Mouse (Mus musculus) urinary bladder, adult 18-20 months (tissue): ENCODE measurements at regions not wholly inside any gene's neighbourhood (a gene's known extent, or its start where the extent isn't known, plus 50 kb on each side); places are given as distances from the start of the nearest gene placed in this dataset.
"Not testable (repeated sequence)": the region's sequence is repeated elsewhere in the genome, so short reads cannot be mapped to it uniquely, and the experiment has no call there.

Experiments
- DNase-seq, 2 experiments: peaks; one replicate each; pipeline ENCODE4 v3.0.0; 2022; ENCODE audit warnings: low spot score in 2 of 2, mixed read lengths in 2 of 2

DNA sequence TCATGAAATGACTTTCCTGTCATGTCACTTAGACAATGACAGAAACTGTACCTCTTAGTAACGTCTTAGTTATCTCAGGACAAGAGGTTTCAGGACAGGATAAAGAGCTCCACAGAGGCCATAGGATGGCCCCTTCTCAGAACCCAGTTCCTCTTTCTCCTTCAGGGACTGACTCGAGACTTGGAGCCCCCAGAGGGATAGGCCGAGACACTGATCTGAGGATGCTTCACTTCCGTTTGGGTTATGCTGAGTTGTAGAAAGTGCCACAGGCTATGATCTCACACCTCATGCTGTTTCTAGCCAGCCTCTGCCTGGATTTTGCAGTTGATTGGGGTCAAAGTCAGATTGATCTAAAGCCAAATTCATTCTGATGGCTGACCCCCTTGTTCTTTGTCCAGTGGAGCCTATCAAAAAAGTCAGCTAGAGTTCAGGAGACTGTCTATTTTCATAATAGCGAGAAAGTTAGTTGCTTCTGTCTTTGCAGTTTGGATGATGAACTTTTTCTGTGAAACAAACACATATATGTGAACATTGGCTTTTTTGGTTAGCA, 70.7 kb downstream of the Sult3a2 start:
- DNase-seq, result no peak

DNA sequence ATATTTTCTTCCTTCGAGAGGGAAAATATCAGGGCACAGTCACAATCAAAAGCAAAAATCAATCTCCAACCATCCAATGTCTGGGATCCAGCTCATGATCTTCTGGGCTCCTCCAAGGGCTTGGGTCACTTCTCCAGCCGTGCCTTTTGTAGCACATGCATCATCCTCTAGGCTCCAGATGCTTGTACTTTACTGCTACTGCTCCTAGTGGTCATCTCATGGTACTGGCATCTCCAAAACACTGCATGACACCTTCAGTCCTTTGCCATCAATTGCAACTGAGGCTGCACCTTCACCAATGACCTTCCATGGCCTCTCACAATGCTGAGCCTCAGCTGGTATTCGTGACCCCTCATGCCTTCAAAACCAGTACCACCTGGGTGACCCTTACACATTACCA, 77.8 kb downstream of the Sult3a2 start:
- not testable (repeated sequence) for DNase-seq

DNA sequence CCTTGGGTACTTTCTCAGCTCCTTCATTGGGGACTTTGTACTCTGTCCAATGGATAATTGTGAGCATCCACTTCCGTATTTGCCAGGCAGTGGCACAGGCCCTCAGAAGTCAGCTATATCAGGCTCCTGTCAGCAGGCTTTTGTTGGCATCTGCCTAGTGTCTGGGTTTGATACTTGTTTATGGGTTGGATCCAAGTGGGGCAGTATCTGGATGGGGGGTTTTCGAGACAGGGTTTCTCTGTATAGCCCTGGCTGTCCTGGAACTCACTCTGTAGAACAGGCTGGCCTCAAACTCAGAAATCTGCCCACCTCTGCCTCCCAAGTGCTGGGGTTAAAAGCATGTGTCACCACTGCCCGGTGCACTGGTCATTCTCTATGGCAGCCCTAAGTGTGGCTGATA, 79.7 kb upstream of the Clvs2 start:
- not testable (repeated sequence) for DNase-seq

DNA sequence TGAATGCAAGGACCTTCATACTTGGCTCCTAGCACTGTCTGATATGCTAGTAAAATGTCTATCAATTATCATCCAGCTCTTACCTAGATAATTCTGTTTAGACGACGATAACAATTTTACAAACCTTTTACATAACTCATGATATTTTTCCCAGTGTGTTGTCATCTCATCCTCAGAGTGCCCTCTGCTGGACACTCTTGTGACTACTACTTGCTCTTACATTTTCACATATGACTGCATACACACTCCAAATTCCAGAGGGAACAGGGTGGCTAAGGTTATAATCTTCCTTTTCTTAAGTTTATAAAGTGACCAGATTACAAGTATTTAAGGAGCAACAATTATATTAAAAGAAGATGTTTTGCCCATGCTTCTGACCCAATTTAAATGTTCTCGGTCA, 78.9 kb upstream of the Clvs2 start:
- DNase-seq, result peak in 1 of 2 experiments; percentile 30
